Mouse (Mus musculus) urinary bladder, postnatal 36 days (tissue): ENCODE results near the gene Rapgef1.
"Not testable (repeated sequence)": the region's sequence is repeated elsewhere in the genome, so short reads cannot be mapped to it uniquely, and the experiment has no call there.

Experiments used
- DNase-seq, 2 experiments: peaks; one replicate each; pipeline ENCODE4 v3.0.0; 2022; ENCODE audit warnings: low spot score in 2 of 2, mixed read lengths in 1 of 2

Gene Rapgef1

DNA sequence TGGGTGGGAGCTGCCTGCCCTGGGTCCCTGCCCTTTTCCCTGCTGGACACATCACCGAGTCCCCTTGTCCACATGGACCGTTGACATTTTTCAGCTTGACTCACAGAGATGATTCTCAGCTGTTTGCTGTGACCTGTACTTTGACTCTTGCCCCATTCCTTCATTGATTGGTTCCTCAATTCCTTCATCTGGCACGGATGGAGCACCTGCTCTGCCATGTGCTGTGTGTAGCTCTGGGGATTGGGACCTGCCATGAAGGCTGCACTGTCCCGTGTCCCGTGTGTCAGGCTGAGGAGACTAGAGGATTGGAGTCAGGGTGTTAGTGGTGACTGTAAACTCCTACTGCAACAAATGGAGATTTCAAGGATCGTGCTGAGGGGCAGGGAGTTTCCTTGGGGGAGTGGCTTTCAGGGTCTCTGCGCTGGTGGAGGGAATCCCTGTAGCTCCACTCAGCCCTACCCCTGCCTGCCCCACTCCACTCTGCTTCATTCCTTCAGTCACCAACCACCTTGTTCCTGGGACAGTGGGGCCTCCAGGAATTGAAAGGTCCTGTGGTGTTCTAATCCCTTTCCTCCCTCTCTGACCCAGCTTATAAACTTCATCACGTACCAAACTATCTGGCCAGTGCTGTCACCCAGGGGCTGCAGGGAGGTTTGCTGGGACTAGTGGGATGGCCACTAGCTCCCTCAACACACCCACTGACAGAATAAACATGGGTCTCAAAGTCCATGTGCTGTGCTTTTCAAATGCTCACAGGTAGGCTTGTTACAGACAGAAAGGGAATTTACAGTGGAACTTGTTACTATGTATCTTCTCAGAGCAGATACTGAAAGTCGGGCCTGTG, 3.9 kb downstream of the Rapgef1 start:
- no peak for DNase-seq

- no peak for DNase-seq
Measured at GRCm38 (mm10) chr2:29624091-29624608, 4.6 kb downstream of the Rapgef1 start.

DNA sequence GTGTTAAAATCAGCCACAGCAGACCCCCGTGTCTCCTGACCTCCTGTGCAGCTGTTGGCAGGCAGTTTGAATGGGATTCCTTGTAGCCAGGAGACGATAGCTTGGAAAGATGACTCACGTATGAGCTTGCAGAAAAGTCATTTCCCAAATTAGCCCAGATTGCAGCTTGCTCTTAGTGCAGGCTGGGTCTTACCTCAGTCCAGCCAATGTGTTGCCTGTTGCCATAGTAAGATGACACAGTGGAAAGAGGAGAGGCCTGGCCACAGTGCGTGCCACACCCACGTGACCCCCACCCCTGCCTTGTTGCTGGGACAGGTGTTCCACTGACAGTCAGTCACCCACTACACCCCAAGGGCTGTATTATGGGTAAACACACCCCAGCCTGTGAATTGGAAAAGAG, 5.2 kb downstream of the Rapgef1 start:
- DNase-seq, result no peak

DNA sequence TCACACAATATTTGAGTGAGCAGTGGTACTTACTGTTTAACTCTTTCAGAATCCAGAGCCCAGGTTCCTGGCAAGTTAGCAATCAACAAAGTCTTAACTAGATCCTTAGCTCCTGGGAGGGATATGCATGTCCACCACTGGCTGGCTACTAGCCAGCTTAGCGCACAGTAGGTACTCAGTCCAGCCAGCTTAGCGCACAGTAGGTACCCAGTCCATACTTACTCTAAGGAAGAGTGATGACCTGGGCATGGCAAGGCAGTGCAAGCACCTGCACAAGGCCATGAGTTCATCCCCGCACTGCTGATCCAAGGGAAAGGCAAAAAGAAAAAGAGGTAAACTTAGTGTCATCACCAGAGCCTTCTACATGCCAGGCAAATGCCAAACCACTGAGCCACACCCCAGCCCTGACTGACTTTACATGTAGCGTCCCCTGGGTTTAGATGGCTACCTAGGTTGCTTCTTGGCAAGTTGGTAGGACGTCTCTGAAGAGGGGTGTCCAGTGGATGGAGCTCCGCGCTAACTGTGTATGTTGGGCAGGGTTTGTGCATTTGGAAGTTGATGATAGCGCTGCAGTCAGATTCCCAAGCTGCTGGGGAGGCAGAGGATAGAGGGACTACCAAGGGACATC, 6.2 kb downstream of the Rapgef1 start:
- DNase-seq, result no peak

- no peak for DNase-seq
Measured at GRCm38 (mm10) chr2:29627337-29627736, 7.8 kb downstream of the Rapgef1 start.

DNA sequence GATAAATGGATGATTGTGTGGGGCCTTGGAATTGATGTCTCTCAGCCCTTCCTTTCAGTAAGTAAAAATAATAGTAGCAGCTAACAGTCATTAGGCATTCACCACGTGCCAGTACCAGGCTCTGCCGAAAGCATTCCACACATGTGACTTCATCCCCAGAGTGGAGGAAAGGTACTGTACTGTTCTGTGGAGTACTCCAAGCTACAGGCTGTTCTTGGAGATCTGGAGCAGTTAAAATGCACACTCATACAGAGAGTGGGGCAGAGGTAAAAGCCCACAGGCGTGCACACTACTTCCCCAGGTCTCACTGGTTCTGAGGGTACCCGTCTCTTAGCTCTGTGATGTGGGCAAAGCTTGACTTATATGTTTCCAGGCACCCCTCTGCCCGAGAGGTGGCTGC, 8.7 kb downstream of the Rapgef1 start:
- DNase-seq, result no peak

- DNase-seq, result no peak
Measured at GRCm38 (mm10) chr2:29628763-29629181, 9.3 kb downstream of the Rapgef1 start.

DNA sequence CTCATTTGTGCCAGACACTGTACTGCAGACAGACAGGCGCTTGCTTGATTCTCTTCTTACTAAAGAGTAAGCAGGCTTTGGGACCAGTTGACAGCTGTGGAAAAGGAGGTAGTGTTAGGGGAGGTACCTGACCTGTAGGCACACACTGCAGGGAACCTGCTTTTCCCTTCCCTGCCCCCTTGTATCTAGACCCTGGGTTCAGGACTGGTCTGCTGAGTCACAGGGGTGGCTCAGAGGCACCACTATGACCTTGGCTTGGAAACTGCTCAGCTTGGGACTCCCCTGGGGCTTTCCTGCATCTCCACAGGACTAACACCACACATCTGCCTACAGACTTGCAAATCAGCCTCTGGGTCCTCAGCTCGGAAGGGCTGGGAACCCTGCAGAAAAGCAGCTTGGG, 9.8 kb downstream of the Rapgef1 start:
- DNase-seq, result no peak

GRCm38 (mm10) chr2:29630141-29630771, 10.7 kb downstream of the Rapgef1 start:
- DNase-seq, result no peak

- no peak for DNase-seq
Measured at GRCm38 (mm10) chr2:29631020-29631419, 11.5 kb downstream of the Rapgef1 start.

DNA sequence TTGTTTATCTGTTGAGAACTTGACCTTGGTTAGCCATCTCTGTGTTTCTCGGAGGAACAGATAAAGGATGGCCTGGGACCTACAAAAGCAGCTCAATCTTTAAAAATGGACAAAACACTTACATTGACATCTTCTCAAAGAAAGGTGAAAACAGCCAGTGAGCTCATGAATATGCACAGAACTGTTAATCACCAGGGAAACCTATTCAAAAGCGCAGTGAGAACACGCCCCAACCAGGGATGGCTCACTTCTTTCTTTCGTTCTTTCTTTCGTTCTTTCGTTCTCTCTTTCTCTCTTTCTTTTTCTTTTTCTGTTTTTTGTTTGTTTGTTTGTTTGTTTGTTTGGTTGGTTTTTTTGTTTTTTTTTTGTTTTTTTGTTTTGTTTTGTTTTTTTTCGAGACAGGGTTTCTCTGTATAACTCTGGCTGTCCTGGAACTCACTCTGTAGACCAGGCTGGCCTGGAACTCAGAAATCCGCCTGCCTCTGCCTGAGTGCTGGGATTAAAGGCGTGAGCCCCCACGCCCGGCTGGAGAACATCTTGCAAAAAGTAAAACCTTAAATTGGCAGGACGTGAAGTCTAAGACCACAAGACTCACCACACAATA, 12.1 kb downstream of the Rapgef1 start:
- not testable (repeated sequence) for DNase-seq

- DNase-seq, result no peak
Measured at GRCm38 (mm10) chr2:29632168-29632662, 12.7 kb downstream of the Rapgef1 start.

- DNase-seq, result peak; percentile 78 to 88
Measured at GRCm38 (mm10) chr2:29633101-29633554, 13.6 kb downstream of the Rapgef1 start.

DNA sequence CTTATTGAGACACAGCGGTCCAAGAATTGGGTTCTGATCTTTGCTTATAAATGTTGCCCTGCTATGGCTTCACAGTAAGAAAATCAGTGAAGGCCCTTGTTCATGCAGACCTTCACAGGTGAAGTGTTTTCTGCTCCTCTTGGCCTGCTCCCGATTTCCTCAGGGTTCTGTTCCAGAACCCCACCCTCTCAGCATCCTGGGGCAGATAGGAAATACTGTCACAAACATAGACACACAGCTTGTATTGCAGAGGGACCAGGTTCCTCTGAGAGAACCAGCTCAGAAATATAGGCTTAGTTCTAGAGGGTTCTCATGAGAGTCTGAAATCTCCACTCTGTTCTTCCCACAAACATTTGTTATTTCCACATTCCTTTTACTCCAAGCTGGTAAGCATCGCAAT, 14.3 kb downstream of the Rapgef1 start:
- no peak for DNase-seq

DNA sequence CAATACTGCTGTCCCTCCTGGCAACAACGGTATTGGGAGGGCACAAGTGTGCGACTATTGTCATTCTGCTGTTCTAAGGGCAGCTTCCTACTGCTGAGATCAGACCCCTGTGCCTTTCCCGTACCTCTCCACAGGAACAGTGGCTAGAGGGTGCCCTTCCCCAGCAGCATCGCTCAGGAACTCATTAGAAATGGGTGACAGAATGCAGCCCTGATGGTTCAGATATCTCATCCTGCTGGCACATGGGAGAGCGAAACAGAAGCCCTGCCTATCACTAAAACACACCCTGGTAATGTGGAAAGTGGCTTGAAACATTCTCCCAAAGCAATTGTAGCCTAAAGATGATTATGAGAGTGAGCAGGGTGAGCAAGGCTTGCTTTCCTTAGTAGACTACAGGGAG, 15.0 kb downstream of the Rapgef1 start:
- DNase-seq, result no peak

DNA sequence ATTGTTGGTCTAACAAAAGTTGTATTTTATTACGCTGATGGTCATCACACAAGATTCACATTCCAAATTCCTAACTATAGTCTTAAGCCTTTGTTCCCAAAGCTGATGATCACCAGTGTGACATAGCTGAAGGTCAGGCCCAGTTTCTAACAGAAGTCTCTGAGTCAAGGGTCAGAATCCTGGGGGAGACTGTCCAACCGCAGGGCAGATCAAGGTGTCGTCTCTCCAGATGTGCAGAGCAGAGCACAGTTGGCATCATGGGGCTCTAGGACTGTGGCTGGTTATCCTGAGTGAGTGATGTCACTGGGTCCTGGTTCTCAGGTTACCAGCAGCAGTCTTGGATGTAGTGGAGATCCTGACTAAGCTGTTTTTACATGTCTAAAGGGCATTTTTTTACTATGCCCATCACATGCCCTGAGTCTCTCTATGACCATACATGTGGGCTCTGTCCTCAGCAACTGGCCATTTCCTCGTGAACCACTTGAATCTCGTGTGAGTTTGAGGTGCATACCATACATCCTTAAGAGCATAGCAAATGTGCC, 16.5 kb downstream of the Rapgef1 start:
- no peak for DNase-seq

- no peak for DNase-seq
Measured at GRCm38 (mm10) chr2:29637528-29637927, 18.0 kb downstream of the Rapgef1 start.

DNA sequence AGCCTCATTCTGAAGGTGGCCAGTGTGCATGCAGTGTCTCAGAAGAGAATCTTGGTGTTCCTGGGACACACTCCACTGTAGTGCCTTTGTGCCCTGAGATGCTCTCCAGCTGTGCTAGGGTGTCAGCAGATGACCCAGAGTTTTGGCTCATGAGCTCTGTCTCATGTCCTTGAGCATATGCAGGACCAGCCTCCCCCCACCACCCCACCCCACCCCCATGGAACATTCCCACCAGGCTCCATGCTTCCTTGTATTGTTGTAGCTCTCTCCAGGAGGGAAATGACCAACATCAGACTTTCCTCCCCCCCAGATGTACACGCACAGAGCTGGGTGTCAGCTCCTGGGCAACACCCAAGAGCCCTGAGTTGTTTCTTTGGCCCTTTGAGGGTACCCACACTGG, 19.9 kb downstream of the Rapgef1 start:
- DNase-seq, result no peak

- no peak for DNase-seq
Measured at GRCm38 (mm10) chr2:29639953-29640743, 20.6 kb downstream of the Rapgef1 start.

- DNase-seq, result no peak
Measured at GRCm38 (mm10) chr2:29641707-29642106, 22.2 kb downstream of the Rapgef1 start.

- no peak for DNase-seq
Measured at GRCm38 (mm10) chr2:29643418-29643817, 23.9 kb downstream of the Rapgef1 start.
